Mouse (Mus musculus): Measurements from ENCODE around the gene Gm3415.
"Not testable (repeated sequence)": the region's sequence is repeated elsewhere in the genome, so short reads cannot be mapped to it uniquely, and the experiment has no call there.

- TF ChIP-seq GATA1 (IDR thresholded peaks at IDR 0.05; ENCODE audit: borderline replicate concordance, low read length); FLI1 (IDR thresholded peaks at IDR 0.05; ENCODE audit: low read length): not testable (repeated sequence)
These were observed 16.1 kb downstream of the Gm3415 start for GRCm38 (mm10) chr5:146571830-146572734.
